Mouse (Mus musculus) forebrain, embryonic 12.5 days (tissue): Measurements from ENCODE around the gene Vwde. TPM values are rescaled to one million over a fixed set of nuclear protein-coding genes. Genes with fewer than 3 reads are reported as not detected.
A peak's percentile ranks its signal among the peaks of the same experiment; 100 is the strongest.

ENCODE experiments used
- ATAC-seq: fragments of 200-750 bp; cut with Nextera tagmentation; 2 replicates; pipeline ENCODE4 v1.8.0; 2017; ENCODE audit warnings: moderate TSS enrichment; ENCODE audit not compliant: low FRiP score
- H3K27ac ChIP-seq: fragments of 300-500 bp; sonication (generic); 2 replicates; pipeline ENCODE4 v1.5.1; 2016; ENCODE audit warnings: mild to moderate bottlenecking
- H3K27me3 ChIP-seq: fragments of 300-500 bp; sonication (generic); 2 replicates; pipeline ENCODE4 v1.6.1; 2016; ENCODE audit warnings: mild to moderate bottlenecking
- H3K36me3 ChIP-seq: fragments of 300-500 bp; sonication (generic); replicated peaks from 2 replicates; pipeline ENCODE4 v1.6.1; 2016; ENCODE audit warnings: mild to moderate bottlenecking
- H3K4me1 ChIP-seq: fragments of 300-500 bp; sonication (generic); 2 replicates; pipeline ENCODE4 v1.6.1; 2016
- H3K4me2 ChIP-seq: fragments of 300-500 bp; sonication (generic); 2 replicates; pipeline ENCODE4 v1.6.1; 2016; ENCODE audit warnings: mild to moderate bottlenecking, moderate library complexity
- H3K4me3 ChIP-seq: fragments of 300-500 bp; sonication (generic); replicated peaks from 2 replicates; pipeline ENCODE4 v1.5.1; 2016; ENCODE audit warnings: mild to moderate bottlenecking
- H3K9ac ChIP-seq: fragments of 300-500 bp; sonication (generic); 2 replicates; pipeline ENCODE4 v1.6.1; 2016; ENCODE audit warnings: mild to moderate bottlenecking
- H3K9me3 ChIP-seq: fragments of 300-500 bp; sonication (generic); 2 replicates; pipeline ENCODE4 v1.6.1; 2016
- WGBS: fragments of 180-500 bp; shearing (Covaris S2); methylation state at CpG from one replicate; pipeline ENCODE4 v1.1.7; 2016; 5-methylcytosine and 5-hydroxymethylcytosine counted together
- polyA plus RNA-seq: library from polyadenylated mRNA; unstranded; fragments of >200 nt; fragmentation: Nextera tagmentation; extraction: Ambion mirVana; gene quantifications from 2 replicates; pipeline ENCODE4 v1.2.1, GENCODE M21; 2016

Gene Vwde
- not detected in 2 replicates for polyA plus RNA-seq

- H3K9ac ChIP-seq = no peak within 1 kb of the TSS
- H3K4me2 ChIP-seq = peak within 1 kb of the TSS; percentile 45
- H3K27ac ChIP-seq = no peak within 1 kb of the TSS
- ATAC-seq = peak; percentile 30; the same call in 1 of the 2 replicates
- no peaks in the 10 kb centered on the region for H3K36me3 ChIP-seq
- H3K27me3 ChIP-seq = no peaks in the 10 kb centered on the region
- peaks cover 5% of the 10 kb centered on the region for H3K4me1 ChIP-seq
- peak within 1 kb of the TSS; percentile 20 for H3K4me3 ChIP-seq
- H3K9me3 ChIP-seq = no peaks in the 10 kb centered on the region
- 28% methylated on average over 15 of the region's 15 CpGs for WGBS
Measured at GRCm38 (mm10) chr6:13224596-13225227, at the start of gene Vwde. Vwde (minus strand) TSS chr6:13224965.

GRCm38 (mm10) chr6:13255341-13255740 lies 30.6 kb upstream of the Vwde start:
- ATAC-seq = no peak
- H3K9me3 ChIP-seq = no peaks in the 10 kb centered on the region
- H3K4me1 ChIP-seq = no peaks in the 10 kb centered on the region
- WGBS = 85% methylated on average over 4 of the region's 4 CpGs
- H3K36me3 ChIP-seq = no peaks in the 10 kb centered on the region
- no peak overlapping the region for H3K4me2 ChIP-seq
- H3K4me3 ChIP-seq = no peak overlapping the region
- no peaks in the 10 kb centered on the region for H3K27me3 ChIP-seq
- no peak overlapping the region for H3K27ac ChIP-seq
- no peak overlapping the region for H3K9ac ChIP-seq

GRCm38 (mm10) chr6:13248317-13248969 lies 23.7 kb upstream of the Vwde start:
- H3K27me3 ChIP-seq = no peaks in the 10 kb centered on the region
- H3K4me3 ChIP-seq = no peak overlapping the region
- no peaks in the 10 kb centered on the region for H3K4me1 ChIP-seq
- 0 out of 2 replicates have a peak, but pooled peaks have one; percentile 44 for ATAC-seq
- H3K27ac ChIP-seq = no peak overlapping the region
- H3K4me2 ChIP-seq = no peak overlapping the region
- no peaks in the 10 kb centered on the region for H3K36me3 ChIP-seq
- no peak overlapping the region for H3K9ac ChIP-seq
- H3K9me3 ChIP-seq = no peaks in the 10 kb centered on the region
- WGBS = 74% methylated on average over 4 of the region's 4 CpGs

DNA sequence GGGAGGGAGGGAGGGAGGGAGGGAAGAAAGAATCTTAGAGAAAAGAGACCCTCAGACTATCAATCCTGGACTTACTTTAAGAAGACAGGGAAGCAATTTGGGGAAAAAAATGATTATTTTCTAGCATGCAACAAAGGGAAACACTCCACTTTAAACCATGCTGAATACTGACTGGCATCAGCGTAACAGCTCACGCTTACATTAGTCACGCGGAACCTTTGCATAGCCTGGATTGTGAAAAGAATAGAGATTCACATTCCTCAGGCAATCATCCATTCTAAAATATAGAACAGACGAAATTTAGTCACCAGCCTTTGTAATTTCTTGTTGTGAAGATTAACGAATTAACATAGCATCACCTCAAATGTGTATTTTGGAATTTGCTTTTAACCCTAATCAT lies 18.6 kb downstream of the Vwde start:
- no peak overlapping the region for H3K27ac ChIP-seq
- H3K9me3 ChIP-seq = no peaks in the 10 kb centered on the region
- no peak overlapping the region for H3K4me3 ChIP-seq
- ATAC-seq = no peak
- no peaks in the 10 kb centered on the region for H3K36me3 ChIP-seq
- no peaks in the 10 kb centered on the region for H3K4me1 ChIP-seq
- no peak overlapping the region for H3K4me2 ChIP-seq
- no peaks in the 10 kb centered on the region for H3K27me3 ChIP-seq
- H3K9ac ChIP-seq = no peak overlapping the region
- WGBS = 72% methylated on average over 6 of the region's 6 CpGs

DNA sequence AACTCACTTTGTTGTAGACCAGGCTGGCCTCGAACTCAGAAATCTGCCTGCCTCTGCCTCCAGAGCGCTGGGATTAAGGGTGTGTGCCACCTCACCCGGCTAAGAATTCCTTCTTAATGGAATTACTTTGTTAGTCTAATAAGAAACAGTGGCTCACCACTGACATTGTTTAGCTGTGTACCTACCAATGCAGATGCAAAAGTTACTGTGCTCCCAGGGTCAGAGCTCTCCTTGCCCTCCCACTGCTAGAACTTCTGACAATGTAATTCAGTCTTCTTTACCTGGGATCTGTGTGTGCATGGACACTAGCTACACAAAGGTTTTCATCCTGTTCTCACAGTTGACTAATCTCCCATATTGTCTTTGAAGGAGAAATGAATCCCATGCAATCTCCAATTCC lies 27.3 kb downstream of the Vwde start:
- Histone ChIP-seq H3K4me2 (no peak overlapping the region), H3K36me3 (no peaks in the 10 kb centered on the region), H3K9ac (no peak overlapping the region), H3K9me3 (no peaks in the 10 kb centered on the region), H3K27ac (no peak overlapping the region), H3K4me1 (no peaks in the 10 kb centered on the region), H3K27me3 (no peaks in the 10 kb centered on the region), H3K4me3 (no peak overlapping the region)
- ATAC-seq = no peak
- 92% methylated on average over 3 of the region's 3 CpGs for WGBS

DNA sequence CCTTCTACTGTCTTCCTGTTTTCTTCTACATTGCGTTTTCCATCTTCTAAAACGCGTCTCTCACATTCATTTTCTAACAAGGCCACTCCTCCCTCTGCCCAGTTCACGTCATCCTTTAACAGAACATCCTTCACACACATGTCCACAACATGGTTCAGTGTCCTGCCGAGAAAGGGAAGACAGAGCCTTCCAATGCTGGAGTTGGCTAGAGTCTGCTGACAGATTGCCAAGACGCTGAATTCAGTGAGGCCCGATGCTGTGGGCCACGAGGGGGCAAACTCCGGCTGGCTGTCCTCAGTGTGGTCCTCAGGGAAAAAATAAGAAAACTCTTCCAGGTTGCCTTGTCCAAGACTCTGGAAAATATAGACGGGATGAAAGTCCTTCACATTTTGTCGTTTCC lies 37.9 kb downstream of the Vwde start:
- H3K9me3 ChIP-seq = no peaks in the 10 kb centered on the region
- no peak overlapping the region for H3K9ac ChIP-seq
- no peak overlapping the region for H3K4me3 ChIP-seq
- no peak for ATAC-seq
- no peak overlapping the region for H3K4me2 ChIP-seq
- H3K4me1 ChIP-seq = no peaks in the 10 kb centered on the region
- no peaks in the 10 kb centered on the region for H3K27me3 ChIP-seq
- H3K36me3 ChIP-seq = no peaks in the 10 kb centered on the region
- no peak overlapping the region for H3K27ac ChIP-seq
- WGBS = 94% methylated on average over 11 of the region's 11 CpGs

DNA sequence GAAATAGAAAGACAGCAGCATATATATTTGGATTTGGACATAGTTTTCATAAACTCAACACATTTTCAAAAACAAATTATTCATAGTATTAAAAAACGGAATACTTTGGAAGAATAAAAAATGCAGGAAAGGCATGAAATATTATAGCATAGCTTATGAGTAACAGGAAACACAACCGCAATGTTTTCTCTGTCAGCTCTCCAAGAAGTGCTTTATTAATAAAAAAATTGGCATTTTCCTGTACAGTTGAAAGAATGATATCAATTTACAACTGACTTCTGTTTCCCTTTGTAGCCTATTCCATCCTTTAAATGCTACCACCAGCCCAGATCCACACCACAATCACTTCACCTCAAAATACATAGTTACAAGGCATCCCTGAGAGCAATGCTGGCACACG lies 44.7 kb downstream of the Vwde start:
- no peaks in the 10 kb centered on the region for H3K36me3 ChIP-seq
- H3K4me3 ChIP-seq = no peak overlapping the region
- 86% methylated on average over 3 of the region's 3 CpGs for WGBS

GRCm38 (mm10) chr6:13169459-13170150 lies 55.2 kb downstream of the Vwde start:
- H3K4me3 ChIP-seq = no peak overlapping the region
- no peak overlapping the region for H3K27ac ChIP-seq
- H3K4me1 ChIP-seq = no peaks in the 10 kb centered on the region
- no peaks in the 10 kb centered on the region for H3K27me3 ChIP-seq
- no peaks in the 10 kb centered on the region for H3K9me3 ChIP-seq
- H3K36me3 ChIP-seq = no peaks in the 10 kb centered on the region
- no peak overlapping the region for H3K4me2 ChIP-seq
- 78% methylated on average over 3 of the region's 3 CpGs for WGBS
- ATAC-seq = no peak
- H3K9ac ChIP-seq = no peak overlapping the region

More for the DNA sequence above, 44.7 kb downstream of the Vwde start:
- no peaks in the 10 kb centered on the region for H3K9me3 ChIP-seq
- ATAC-seq = no peak
- H3K4me1 ChIP-seq = no peaks in the 10 kb centered on the region
- H3K27ac ChIP-seq = no peak overlapping the region
- no peak overlapping the region for H3K9ac ChIP-seq
- H3K4me2 ChIP-seq = no peak overlapping the region
- no peaks in the 10 kb centered on the region for H3K27me3 ChIP-seq

GRCm38 (mm10) chr6:13166240-13166937 lies 58.4 kb downstream of the Vwde start:
- Histone ChIP-seq H3K27me3 (no peaks in the 10 kb centered on the region), H3K4me3 (no peak overlapping the region), H3K9ac (no peak overlapping the region), H3K9me3 (no peaks in the 10 kb centered on the region), H3K36me3 (no peaks in the 10 kb centered on the region), H3K27ac (no peak overlapping the region), H3K4me1 (no peaks in the 10 kb centered on the region), H3K4me2 (no peak overlapping the region)
- 59% methylated on average over 9 of the region's 9 CpGs for WGBS
- no peak for ATAC-seq

DNA sequence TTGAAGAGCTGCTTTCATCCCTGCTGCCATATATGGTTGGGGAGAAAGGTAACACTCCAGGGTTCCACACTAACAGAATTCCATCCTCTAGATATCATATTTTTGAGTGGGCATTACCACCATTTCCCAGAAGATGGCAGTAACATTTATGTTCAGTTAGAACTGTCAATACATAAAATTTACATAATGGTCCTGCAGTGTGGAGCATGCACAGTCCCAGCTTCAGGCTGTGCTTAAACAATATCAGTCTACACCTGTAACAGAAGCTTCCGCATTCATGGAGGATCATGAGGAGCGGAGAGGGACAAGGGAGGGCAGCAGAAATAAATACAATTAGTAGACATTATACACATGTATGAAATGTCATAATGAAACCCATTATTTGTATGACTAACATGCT lies 65.3 kb downstream of the Vwde start:
- Histone ChIP-seq H3K4me2 (no peak overlapping the region), H3K4me1 (no peaks in the 10 kb centered on the region), H3K36me3 (no peaks in the 10 kb centered on the region), H3K9me3 (no peaks in the 10 kb centered on the region), H3K27ac (no peak overlapping the region), H3K27me3 (no peaks in the 10 kb centered on the region), H3K4me3 (no peak overlapping the region), H3K9ac (no peak overlapping the region)
- ATAC-seq = peak; percentile 74; the same call in 1 of the 2 replicates
- WGBS = 89% methylated on average over 2 of the region's 2 CpGs

DNA sequence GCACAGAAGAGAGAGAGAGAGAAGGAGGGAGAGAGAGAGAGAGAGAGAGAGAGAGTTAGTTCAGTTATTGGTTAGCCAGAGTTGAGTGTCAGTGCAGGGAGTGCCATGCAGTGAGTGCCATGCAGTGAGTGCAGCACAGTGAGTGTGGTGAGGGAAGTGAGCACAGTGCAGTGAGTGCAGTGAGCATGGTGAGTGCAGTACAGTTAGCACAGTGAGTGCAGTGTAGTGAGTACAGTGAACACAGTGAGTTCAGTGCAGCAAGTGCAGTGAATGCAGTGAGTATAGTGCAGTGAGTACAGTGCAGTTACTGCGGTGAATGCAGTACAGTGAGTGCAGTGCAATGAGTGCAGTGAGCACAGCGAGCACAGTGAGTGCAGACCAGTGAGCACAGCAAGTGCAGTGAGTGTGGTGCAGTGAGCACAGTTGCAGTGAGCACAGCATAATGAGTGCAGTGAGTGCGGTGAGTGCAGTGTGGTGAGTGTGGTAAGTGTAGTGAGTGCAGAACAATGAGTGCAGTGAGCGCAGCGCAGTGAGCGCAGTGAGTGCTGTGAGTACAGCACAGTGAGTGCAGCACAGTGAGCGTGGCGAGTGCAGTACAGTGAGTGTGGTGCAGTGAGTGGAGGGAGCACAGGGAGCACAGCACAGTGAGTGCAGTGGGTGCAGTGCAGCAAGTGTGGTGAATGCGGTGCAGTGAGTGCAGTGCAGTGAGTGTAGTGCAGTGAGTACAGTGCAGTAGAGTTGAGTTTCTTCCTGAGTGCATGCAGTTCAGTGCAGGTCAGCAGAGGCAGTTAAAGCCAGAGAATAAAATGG lies 70.7 kb downstream of the Vwde start:
- no peak overlapping the region for H3K27ac ChIP-seq
- no peak overlapping the region for H3K9ac ChIP-seq
- no peak overlapping the region for H3K4me3 ChIP-seq
- no peaks in the 10 kb centered on the region for H3K4me1 ChIP-seq
- 95% methylated on average over 9 of the region's 9 CpGs for WGBS
- 0 out of 2 replicates have a peak, but pooled peaks cover 6% of the 10 kb centered on the region for H3K9me3 ChIP-seq
- no peaks in the 10 kb centered on the region for H3K27me3 ChIP-seq
- no peak overlapping the region for H3K4me2 ChIP-seq
- no peaks in the 10 kb centered on the region for H3K36me3 ChIP-seq
- ATAC-seq = peak; percentile 12; the same call in 1 of the 2 replicates
